Mouse (Mus musculus): ENCODE measurements around the gene Prima1. TPM values are rescaled to one million over a fixed set of nuclear protein-coding genes. Genes with fewer than 3 reads are reported as not detected.

Gene Prima1
- polyA plus RNA-seq, 1 experiment, result 7.8 TPM

- DNase-seq (ENCODE audit: extremely low spot score in 1 of 2, low spot score in 1 of 2), result no peak
Measured at GRCm38 (mm10) chr12:103157129-103157910, 84.6 kb downstream of the Prima1 start.

GRCm38 (mm10) chr12:103155406-103155805 is 86.5 kb downstream of the Prima1 start:
- no peak for DNase-seq (ENCODE audit: extremely low spot score in 1 of 2, low spot score in 1 of 2)

- no peak for DNase-seq (ENCODE audit: extremely low spot score in 1 of 2, low spot score in 1 of 2)
Measured at GRCm38 (mm10) chr12:103154927-103155326, 87.0 kb downstream of the Prima1 start.

GRCm38 (mm10) chr12:103150247-103150646 is 91.7 kb downstream of the Prima1 start:
- no peak for DNase-seq (ENCODE audit: extremely low spot score in 1 of 2, low spot score in 1 of 2)

Other genes starting within 250 kb of the Prima1 start
- gene Fam181a, start 68.8 kb upstream of the Prima1 start, polyA plus RNA-seq (2012; rRNA removed), result 4.6 and 7.1 TPM in 2 replicates
- 7.6 TPM in 2 replicates for gene Asb2, start 113.9 kb upstream of the Prima1 start, polyA plus RNA-seq (2012; rRNA removed)
- gene Otub2, start 146.5 kb upstream of the Prima1 start, polyA plus RNA-seq (2012; rRNA removed), result 23.6 and 24.4 TPM in 2 replicates
- 1.00 and 1.6 TPM in 2 replicates for gene 9330161L09Rik, start 165.7 kb upstream of the Prima1 start, polyA plus RNA-seq (2012; rRNA removed)
- 136 and 141 TPM in 2 replicates for gene Ddx24, start 183.7 kb upstream of the Prima1 start, polyA plus RNA-seq (2012; rRNA removed)
- gene Ifi27, start 192.1 kb upstream of the Prima1 start, polyA plus RNA-seq (2012; rRNA removed), result 117 and 120 TPM in 2 replicates
- 14.3 and 15.4 TPM in 2 replicates for gene Ifi27l2a, start 201.5 kb upstream of the Prima1 start, polyA plus RNA-seq (2012; rRNA removed)
- gene Ifi27l2b, start 215.1 kb upstream of the Prima1 start, polyA plus RNA-seq (2012; rRNA removed), result not detected in 2 replicates